Mouse (Mus musculus) gastrocnemius, postnatal 4 days (tissue): Measurements from ENCODE around the gene Itsn1. TPM values are rescaled to one million over a fixed set of nuclear protein-coding genes. Genes with fewer than 3 reads are reported as not detected.

Experiments used
- DNase-seq, 2 experiments: peaks; one replicate each; pipeline ENCODE4 v3.0.0; 2021 to 2022; ENCODE audit warnings: low spot score in 2 of 2, mixed read lengths in 2 of 2
- total RNA-seq, 2 experiments: library from RNA; stranded (reverse); gene quantifications; 2 replicates each; pipeline ENCODE4 v1.2.3; 2021

The Itsn1 gene
- total RNA-seq, 2 experiments from 2014 or later, result 80.4 to 82.9 TPM

GRCm38 (mm10) chr16:91729821-91730441 is 850 bp downstream of the Itsn1 start:
- DNase-seq, result peak; percentile 44 to 62

DNA sequence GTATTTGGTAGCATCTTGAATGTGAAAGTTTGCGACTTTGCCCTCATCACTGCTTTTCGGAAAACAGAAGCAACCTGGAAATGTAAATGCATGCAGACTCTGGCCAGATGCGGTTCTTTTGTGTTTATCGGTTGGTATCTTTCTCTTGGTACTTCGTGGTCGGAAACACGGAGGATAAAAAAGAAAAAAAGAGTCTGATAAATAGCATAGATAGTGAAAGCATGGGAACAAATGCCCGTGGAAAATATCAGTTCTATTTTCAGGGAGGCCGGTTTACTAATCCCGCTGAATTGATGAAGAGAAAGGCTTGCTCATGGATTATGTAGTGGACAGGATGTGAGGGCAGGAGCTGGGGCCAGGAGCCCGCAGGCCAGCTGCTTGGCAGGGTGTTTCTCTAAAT is 1.4 kb downstream of the Itsn1 start:
- DNase-seq, result peak in 1 of 2 experiments; percentile 35

DNA sequence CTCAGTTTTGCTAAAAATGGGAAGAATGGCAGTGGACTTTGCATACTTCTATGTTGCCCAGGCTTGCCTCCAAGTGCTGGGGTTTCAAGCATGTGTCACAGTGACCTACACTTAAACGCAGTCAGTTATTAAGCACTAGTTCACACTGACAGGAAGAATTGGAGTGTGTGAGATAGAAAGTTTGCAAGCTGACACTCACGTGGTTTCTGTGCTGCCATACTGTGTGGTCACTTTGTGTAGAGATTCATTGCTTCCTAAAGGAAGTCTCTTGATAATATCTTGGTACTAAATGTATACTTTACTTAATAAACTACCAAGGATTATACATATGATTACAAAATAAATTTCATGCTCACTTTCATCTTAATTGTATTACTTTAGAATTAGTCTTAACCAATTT is 3.7 kb downstream of the Itsn1 start:
- DNase-seq, result no peak

GRCm38 (mm10) chr16:91734771-91735170 is 5.7 kb downstream of the Itsn1 start:
- no peak for DNase-seq

GRCm38 (mm10) chr16:91736046-91736816 is 7.2 kb downstream of the Itsn1 start:
- DNase-seq, result no peak

GRCm38 (mm10) chr16:91738505-91738904 is 9.4 kb downstream of the Itsn1 start:
- DNase-seq, result no peak

- DNase-seq, result no peak
Measured at GRCm38 (mm10) chr16:91740184-91740917, 11.3 kb downstream of the Itsn1 start.

- no peak for DNase-seq
Measured at GRCm38 (mm10) chr16:91740918-91741255, 11.8 kb downstream of the Itsn1 start.

GRCm38 (mm10) chr16:91743055-91743454 is 14.0 kb downstream of the Itsn1 start:
- no peak for DNase-seq

GRCm38 (mm10) chr16:91746101-91746950 is 17.2 kb downstream of the Itsn1 start:
- peak in 1 of 2 experiments; percentile 42 for DNase-seq

- DNase-seq, result no peak
Measured at GRCm38 (mm10) chr16:91747567-91747966, 18.5 kb downstream of the Itsn1 start.

- DNase-seq, result no peak
Measured at GRCm38 (mm10) chr16:91751644-91752385, 22.7 kb downstream of the Itsn1 start.

DNA sequence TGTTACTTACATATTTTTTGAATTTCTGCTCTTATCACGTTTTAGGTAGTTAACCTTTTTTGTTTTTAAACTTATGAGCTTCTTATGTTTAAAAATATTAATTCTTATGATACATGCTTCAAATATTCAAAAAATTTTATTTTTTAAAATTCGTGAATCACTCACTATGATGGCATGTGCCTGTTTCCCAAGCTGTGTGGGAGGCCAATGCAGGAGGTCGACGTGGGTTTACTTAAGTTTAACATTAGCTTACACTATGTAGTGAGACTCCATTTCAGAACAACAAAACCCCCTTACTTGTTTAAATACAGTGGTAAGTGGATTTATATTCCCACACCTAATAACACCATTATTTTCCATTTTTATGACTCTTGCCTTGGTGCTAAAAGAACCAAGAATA is 24.5 kb downstream of the Itsn1 start:
- no peak for DNase-seq

DNA sequence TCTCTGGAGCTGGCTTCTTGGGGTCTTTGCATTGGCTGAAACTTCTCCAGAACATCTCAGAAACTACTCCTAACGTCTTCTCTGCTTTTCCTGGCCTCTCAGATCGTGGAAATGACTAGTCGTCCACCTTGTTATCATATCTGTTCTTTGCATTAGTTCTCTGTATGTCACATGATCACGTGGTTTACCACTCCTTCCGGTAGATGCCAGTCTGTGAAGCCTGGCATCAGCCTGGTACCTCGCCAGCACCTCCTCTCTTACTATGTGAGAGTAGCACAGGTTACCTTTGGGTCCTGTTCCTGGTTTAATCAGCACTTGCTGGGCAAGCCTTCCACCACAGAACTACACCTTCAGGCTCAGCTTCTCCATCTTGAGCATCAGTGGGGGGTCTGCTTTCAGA is 25.9 kb downstream of the Itsn1 start:
- no peak for DNase-seq

DNA sequence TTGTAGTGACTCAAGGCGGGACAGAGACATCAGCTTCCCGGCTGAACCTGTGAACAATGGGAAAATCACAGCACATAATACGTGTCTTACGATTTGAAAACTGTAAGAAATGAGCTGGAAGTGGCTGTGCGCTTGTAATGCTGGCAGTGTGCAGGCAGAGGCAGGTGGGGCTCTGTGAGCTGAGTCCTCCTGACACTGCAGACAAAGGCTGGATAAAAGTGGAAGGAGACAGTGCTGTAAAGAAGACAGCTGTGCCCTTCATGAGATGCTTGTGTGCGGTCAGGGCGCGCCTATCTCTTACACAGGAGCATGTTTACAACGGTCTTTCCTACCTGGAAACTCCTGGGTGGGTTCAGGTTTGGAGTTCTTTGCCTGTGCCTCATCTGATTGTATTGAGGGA is 32.1 kb downstream of the Itsn1 start:
- no peak for DNase-seq

DNA sequence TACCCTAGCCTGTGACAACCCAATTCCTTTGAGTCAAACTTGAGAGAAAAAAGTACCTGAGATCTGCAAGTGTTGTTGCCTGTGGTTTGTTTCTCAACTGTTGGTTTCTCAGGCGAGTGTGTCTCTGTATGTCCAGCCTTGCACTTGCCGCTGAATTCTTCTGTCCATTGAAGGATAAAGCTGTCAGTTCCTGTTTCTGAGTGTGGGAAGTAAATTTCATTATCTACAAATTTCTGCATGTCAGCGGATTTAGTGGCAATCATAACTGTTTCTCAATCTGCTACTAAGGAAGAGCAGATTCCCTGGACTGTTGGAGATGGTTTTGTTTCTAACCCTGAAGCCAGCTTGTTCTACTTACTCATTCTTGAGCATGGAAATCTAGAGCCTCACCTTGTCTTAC is 32.7 kb downstream of the Itsn1 start:
- no peak for DNase-seq

- no peak for DNase-seq
Measured at GRCm38 (mm10) chr16:91762476-91762875, 33.4 kb downstream of the Itsn1 start.

GRCm38 (mm10) chr16:91763975-91764374 is 34.9 kb downstream of the Itsn1 start:
- DNase-seq, result no peak

DNA sequence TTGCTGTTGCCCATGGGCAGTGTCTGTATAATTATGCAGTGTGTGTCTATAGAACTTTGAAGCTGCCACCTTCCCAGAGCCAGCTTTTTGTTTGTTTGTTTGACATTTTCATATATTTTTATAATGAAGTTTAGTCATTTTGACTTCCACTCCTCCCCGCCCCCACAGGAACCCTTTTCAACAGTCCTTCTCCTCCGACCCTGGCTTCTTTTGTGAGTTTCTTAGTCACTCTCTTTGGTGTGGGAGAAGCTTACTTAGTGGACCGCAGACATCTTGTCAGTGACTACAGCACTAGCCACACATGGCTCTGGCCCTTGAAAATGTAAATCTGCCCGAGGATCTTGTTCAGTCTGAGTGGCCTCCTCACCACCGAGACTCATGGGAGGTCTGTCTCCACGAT is 35.3 kb downstream of the Itsn1 start:
- no peak for DNase-seq

DNA sequence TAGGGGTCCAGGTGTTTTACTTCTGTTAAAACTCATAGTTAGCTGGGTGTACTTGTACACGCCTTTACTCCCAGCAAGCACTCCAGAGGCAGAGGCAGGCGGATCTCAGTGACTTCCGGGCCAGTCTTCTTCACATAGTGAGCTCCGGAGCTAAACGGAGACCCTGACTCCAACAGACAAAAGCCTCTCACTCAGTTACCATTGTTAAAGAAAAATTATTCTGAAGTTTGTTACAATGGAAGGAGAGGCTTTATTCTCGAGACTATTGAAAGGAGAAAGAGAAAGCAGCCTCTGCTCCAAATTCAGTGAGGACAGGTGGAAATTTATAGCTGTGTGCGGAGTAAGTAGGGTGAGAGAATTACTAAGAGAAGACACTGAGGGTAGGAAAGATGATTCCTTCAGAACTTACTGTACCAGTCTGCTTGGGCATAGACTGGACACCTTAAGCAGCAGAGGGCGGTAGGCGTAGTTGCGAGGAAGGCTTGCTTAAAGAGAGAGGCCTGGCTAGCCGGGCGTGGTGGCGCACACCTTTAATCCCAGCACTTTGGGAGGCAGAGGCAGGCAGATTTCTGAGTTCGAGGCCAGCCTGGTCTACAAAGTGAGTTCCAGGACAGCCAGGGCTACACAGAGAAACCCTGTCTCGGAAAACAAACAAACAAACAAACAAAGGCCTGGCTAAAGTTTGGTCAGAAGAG is 36.2 kb downstream of the Itsn1 start:
- DNase-seq, result no peak
